Comparison of ENCODE assay signal across 8 mouse cellular contexts in genomic region chr9:20520531-20521210, GRCm38 (mm10). TPM values are rescaled to one million over a fixed set of nuclear protein-coding genes. Genes with fewer than 3 reads are reported as not detected.
DNase-seq lines count a peak whose midpoint lies in the region; ATAC-seq and TF ChIP-seq lines count a peak whose summit lies in the region.

No protein-coding gene starts in this region.

- intact Hi-C loops in left cerebral cortex, adult 2 months (cut with DNase I): loop anchor here (2.0 to 10.0 kb wide), 3 partner anchors 28 to 136 kb away; partner anchors contain the start of genes Zfp426, Zfp560 and Zfp846
- intact Hi-C loops in left cerebral cortex, postnatal 36 days (cut with DNase I): loop anchor here (1.0 kb wide), 1 partner anchor 61 kb away; the partner anchor contains the start of gene Zfp846

- no peak for ATAC-seq in forebrain, embryonic 15.5 days (replicated peaks)
- no peak for ATAC-seq in liver, embryonic 14.5 days (ENCODE audit: insufficient read depth)

- WGBS in forebrain, embryonic 15.5 days: 0% methylated on average over 17 of the region's 17 CpGs
- under 1% methylated on average over 17 of the region's 17 CpGs for WGBS in liver, embryonic 14.5 days (ENCODE audit: insufficient replicate concordance)

- H3K4me2 ChIP-seq in forebrain, embryonic 15.5 days (replicated peaks): peak overlapping the region; percentile 65
- peak overlapping the region; percentile 93 for H3K4me2 ChIP-seq in liver, embryonic 14.5 days (ENCODE audit: low read depth)

- no peak for TF ChIP-seq CTCF in left cerebral cortex, adult 2 months (IDR thresholded peaks at IDR 0.05)
- no peak for TF ChIP-seq CTCF in liver, embryonic 14.5 days (IDR thresholded peaks at IDR 0.05; ENCODE audit: low read depth)

- peaks cover 39% of the 10 kb centered on the region for H3K4me1 ChIP-seq in forebrain, embryonic 15.5 days
- H3K4me1 ChIP-seq in liver, embryonic 14.5 days (replicated peaks; ENCODE audit: control insufficient read depth in 2 of 2, insufficient read depth in 2 of 2, low read length in 1 of 2): peaks cover 4 to 14% of the 10 kb centered on the region in 2 experiments

- no peaks in the 10 kb centered on the region for H3K27me3 ChIP-seq in forebrain, embryonic 15.5 days
- no peaks in the 10 kb centered on the region for H3K27me3 ChIP-seq in liver, embryonic 14.5 days (ENCODE audit: control insufficient read depth, insufficient read depth, low read length)

- peak overlapping the region; percentile 97 for H3K9ac ChIP-seq in forebrain, embryonic 15.5 days (replicated peaks)
- peak overlapping the region; percentile 95 for H3K9ac ChIP-seq in liver, embryonic 14.5 days (replicated peaks)

- peak overlapping the region; percentile 72 for H3K4me3 ChIP-seq in left cerebral cortex, adult 2 months
- peak overlapping the region; percentile 96 for H3K4me3 ChIP-seq in forebrain, embryonic 15.5 days
- H3K4me3 ChIP-seq in liver, embryonic 14.5 days (ENCODE audit: insufficient read depth in 1 of 2, low read depth in 2 of 2, low read length in 2 of 2): peak overlapping the region; percentile 97 to 99

- H3K36me3 ChIP-seq in forebrain, embryonic 15.5 days: peaks cover 9% of the 10 kb centered on the region
- peaks cover 8% of the 10 kb centered on the region; the same call in 1 of the 2 replicates for H3K36me3 ChIP-seq in liver, embryonic 14.5 days (replicated peaks; ENCODE audit: control insufficient read depth, insufficient read depth, low read depth)

- no peak for DNase-seq in left cerebral cortex, adult 2 months (ENCODE audit: extremely low spot score in 1 of 2, low spot score in 2 of 2)
- DNase-seq in left cerebral cortex, adult 9 months (ENCODE audit: low spot score in 2 of 2): no peak
- peak; percentile 46 for DNase-seq in NIH3T3 (ENCODE audit: low read depth)
- peak in 1 of 3 experiments; percentile 11 for DNase-seq in liver, embryonic 14.5 days (ENCODE audit: low read depth in 3 of 3, low spot score in 3 of 3)
- no peak for DNase-seq in right cerebral cortex, adult 18-20 months
- DNase-seq in layer of hippocampus, adult 9-10 months (ENCODE audit: low spot score): no peak
- no peak for DNase-seq in left cerebral cortex, postnatal 36 days (ENCODE audit: low spot score in 2 of 2)

- H3K27ac ChIP-seq in left cerebral cortex, adult 2 months: peak overlapping the region; percentile 94
- peak overlapping the region; percentile 98 for H3K27ac ChIP-seq in forebrain, embryonic 15.5 days (replicated peaks)
- peak overlapping the region; percentile 77 for H3K27ac ChIP-seq in liver, embryonic 14.5 days

- no peaks in the 10 kb centered on the region for H3K9me3 ChIP-seq in forebrain, embryonic 15.5 days
- no peaks in the 10 kb centered on the region for H3K9me3 ChIP-seq in liver, embryonic 14.5 days (ENCODE audit: control insufficient read depth, low read length)

- no peak for TF ChIP-seq EP300 in liver, embryonic 14.5 days (IDR thresholded peaks at IDR 0.05; ENCODE audit: low read depth)

RNA-seq across cellular contexts. Expression of gene Zfp266, which starts 0.5 kb away (rescaled TPM):
- total RNA-seq in left cerebral cortex, adult 2 months (2021): 10 to 100 TPM; 41.3 to 44.3 TPM
- polyA plus RNA-seq in forebrain, embryonic 15.5 days (2015; fragmentation: Nextera tagmentation; extraction: Ambion mirVana): 160 and 167 TPM in 2 replicates
- polyA plus RNA-seq in liver, embryonic 14.5 days (2012; rRNA removed): 3.6 and 5.0 TPM in 2 replicates
- polyA plus RNA-seq in liver, embryonic 14.5 days (2014; fragmentation: Nextera tagmentation; extraction: Ambion mirVana): 8.7 and 10.8 TPM in 2 replicates
- 10 to 100 TPM; 39.8 to 44.1 TPM for total RNA-seq in left cerebral cortex, postnatal 36 days (2021)

RNA-seq across cellular contexts. Expression of gene Zfp426, which starts 28.1 kb away (rescaled TPM):
- total RNA-seq in left cerebral cortex, adult 2 months (2021): 10 to 100 TPM; 30.7 to 33.7 TPM
- 30.7 and 34.0 TPM in 2 replicates for polyA plus RNA-seq in forebrain, embryonic 15.5 days (2015; fragmentation: Nextera tagmentation; extraction: Ambion mirVana)
- 2.4 and 3.4 TPM in 2 replicates for polyA plus RNA-seq in liver, embryonic 14.5 days (2012; rRNA removed)
- 7.2 and 7.3 TPM in 2 replicates for polyA plus RNA-seq in liver, embryonic 14.5 days (2014; fragmentation: Nextera tagmentation; extraction: Ambion mirVana)
- 10 to 100 TPM; 26.3 to 29.5 TPM for total RNA-seq in left cerebral cortex, postnatal 36 days (2021)
